Mouse (Mus musculus): ENCODE measurements around the gene Prkar2b. TPM values are rescaled to one million over a fixed set of nuclear protein-coding genes. Genes with fewer than 3 reads are reported as not detected.

Gene Prkar2b
- total and polyA plus RNA-seq, 2 experiments from 2014 or later = 132 to 182 TPM

DNA sequence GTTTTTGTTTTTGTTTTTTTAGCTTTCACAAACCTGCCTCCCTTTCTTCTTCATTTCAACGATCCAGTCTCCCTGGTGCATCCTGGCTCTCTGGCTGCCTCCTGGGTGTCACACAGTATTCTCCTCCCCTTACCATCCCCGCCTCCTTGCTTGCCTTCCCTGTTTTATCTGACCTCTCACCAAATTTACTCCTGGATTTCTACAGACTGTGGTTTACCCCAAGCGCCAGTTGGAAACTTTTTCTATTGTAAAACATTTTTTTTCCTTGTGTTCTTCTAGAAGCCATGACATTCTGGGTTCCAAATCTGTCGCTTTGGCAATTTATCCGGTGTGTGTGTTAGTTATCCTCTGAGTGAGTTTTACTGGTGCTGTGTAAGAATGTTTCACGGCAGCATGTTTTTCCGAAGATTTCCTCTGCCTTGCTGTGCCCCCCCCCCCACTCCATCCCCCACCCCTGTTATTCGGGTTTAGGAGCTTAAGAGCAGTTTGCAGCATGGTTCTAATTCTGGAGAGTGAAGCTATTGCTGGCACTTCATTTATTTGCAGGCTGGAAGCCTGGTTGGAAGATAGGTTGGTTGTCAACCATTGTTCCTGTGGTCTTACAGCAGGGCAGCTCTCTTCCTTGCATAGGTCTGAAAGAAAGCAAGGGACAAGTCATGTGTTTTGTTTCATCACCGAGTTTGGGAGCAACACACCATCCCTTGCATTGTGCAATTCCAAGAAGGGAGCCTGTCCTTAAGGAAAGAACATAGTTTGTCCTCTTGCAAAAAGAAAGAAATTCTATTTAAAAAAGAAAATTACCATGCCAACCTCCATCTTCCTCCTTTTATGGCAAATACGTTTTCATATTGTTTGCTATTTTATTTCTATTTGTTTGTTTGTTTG lies 15.0 kb upstream of the Prkar2b start:
- 71% methylated on average over 10 of the region's 10 CpGs for WGBS
- no peak overlapping the region for H3K4me2 ChIP-seq (ENCODE audit: low read depth, low read length, poor library complexity, severe bottlenecking)
- H3K27me3 ChIP-seq (ENCODE audit: insufficient read depth, low read length) = no peaks in the 10 kb centered on the region
- ATAC-seq (ENCODE audit: low FRiP score) = no peak
- no peak overlapping the region for H3K9ac ChIP-seq (replicated peaks; ENCODE audit: low read length, poor library complexity, severe bottlenecking)
- no peak for DNase-seq (ENCODE audit: low spot score)
- no peak overlapping the region for H3K4me3 ChIP-seq (ENCODE audit: low read depth, low read length)
- no peaks in the 10 kb centered on the region for H3K36me3 ChIP-seq (ENCODE audit: insufficient read depth, low read length)
- no peak overlapping the region for H3K27ac ChIP-seq (ENCODE audit: low read depth, low read length)
- no peaks in the 10 kb centered on the region for H3K4me1 ChIP-seq (ENCODE audit: insufficient read depth, low read length)
- no peak for TF ChIP-seq CTCF (IDR thresholded peaks at IDR 0.05)
- H3K9me3 ChIP-seq (ENCODE audit: low read length) = no peaks in the 10 kb centered on the region

DNA sequence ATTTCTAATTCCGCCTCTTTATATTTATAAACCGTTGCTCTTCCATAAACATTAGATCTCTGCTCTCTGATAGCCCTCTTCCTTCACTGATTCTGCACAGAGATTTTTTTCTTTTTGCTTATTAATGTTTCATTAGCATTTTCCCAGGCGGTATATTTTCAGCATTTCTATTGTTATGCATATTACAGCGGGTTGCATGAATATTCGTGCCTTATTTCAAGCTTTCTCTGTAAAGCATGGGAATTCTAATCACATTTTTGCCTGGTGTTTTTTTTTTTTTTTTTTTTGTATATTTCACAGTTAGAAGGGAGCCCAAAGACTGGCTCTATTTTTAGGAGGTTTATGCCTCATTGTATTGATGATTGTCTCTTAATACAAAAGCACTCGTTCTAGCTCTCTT lies 13.2 kb upstream of the Prkar2b start:
- Histone ChIP-seq H3K36me3 (ENCODE audit: insufficient read depth, low read length) (no peaks in the 10 kb centered on the region), H3K4me2 (ENCODE audit: low read depth, low read length, poor library complexity, severe bottlenecking) (no peak overlapping the region), H3K9ac (replicated peaks; ENCODE audit: low read length, poor library complexity, severe bottlenecking) (no peak overlapping the region), H3K4me1 (ENCODE audit: insufficient read depth, low read length) (no peaks in the 10 kb centered on the region), H3K27me3 (ENCODE audit: insufficient read depth, low read length) (no peaks in the 10 kb centered on the region), H3K27ac (ENCODE audit: low read depth, low read length) (no peak overlapping the region), H3K9me3 (ENCODE audit: low read length) (no peaks in the 10 kb centered on the region), H3K4me3 (ENCODE audit: low read depth, low read length) (no peak overlapping the region)
- no peak for TF ChIP-seq CTCF (IDR thresholded peaks at IDR 0.05)
- DNase-seq (ENCODE audit: low spot score) (no peak), ATAC-seq (ENCODE audit: low FRiP score) (no peak)
- WGBS = 26% methylated on average over 6 of the region's 6 CpGs

DNA sequence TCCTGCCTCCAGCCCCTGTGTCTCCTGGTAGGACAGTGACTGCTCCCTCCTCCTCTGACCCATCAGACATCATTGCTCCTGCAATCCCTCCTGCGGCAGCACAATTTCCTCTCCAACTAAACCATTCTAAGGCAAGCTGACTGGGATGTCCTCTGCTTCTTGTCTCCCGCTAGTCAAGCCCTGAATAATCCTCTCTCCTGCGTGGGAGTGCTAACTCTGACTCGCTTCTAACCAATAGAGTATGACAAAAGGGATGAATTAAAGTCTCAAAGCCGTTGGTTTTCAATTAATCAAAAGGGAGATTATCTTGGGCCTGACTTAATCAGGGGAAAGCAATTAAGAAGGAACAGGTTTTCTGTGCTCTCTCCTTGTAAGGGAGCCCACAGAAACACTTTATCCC lies 4.9 kb upstream of the Prkar2b start:
- TF ChIP-seq CTCF (IDR thresholded peaks at IDR 0.05) = no peak
- Histone ChIP-seq H3K27me3 (ENCODE audit: insufficient read depth, low read length) (no peaks in the 10 kb centered on the region), H3K27ac (ENCODE audit: low read depth, low read length) (no peak overlapping the region), H3K4me3 (ENCODE audit: low read depth, low read length) (no peak overlapping the region), H3K36me3 (ENCODE audit: insufficient read depth, low read length) (no peaks in the 10 kb centered on the region), H3K4me1 (ENCODE audit: insufficient read depth, low read length) (no peaks in the 10 kb centered on the region), H3K4me2 (ENCODE audit: low read depth, low read length, poor library complexity, severe bottlenecking) (no peak overlapping the region), H3K9me3 (ENCODE audit: low read length) (no peaks in the 10 kb centered on the region), H3K9ac (replicated peaks; ENCODE audit: low read length, poor library complexity, severe bottlenecking) (no peak overlapping the region)
- DNase-seq (ENCODE audit: low spot score) (peak; percentile 14), ATAC-seq (ENCODE audit: low FRiP score) (no peak)
- 18% methylated on average over 5 of the region's 5 CpGs for WGBS

DNA sequence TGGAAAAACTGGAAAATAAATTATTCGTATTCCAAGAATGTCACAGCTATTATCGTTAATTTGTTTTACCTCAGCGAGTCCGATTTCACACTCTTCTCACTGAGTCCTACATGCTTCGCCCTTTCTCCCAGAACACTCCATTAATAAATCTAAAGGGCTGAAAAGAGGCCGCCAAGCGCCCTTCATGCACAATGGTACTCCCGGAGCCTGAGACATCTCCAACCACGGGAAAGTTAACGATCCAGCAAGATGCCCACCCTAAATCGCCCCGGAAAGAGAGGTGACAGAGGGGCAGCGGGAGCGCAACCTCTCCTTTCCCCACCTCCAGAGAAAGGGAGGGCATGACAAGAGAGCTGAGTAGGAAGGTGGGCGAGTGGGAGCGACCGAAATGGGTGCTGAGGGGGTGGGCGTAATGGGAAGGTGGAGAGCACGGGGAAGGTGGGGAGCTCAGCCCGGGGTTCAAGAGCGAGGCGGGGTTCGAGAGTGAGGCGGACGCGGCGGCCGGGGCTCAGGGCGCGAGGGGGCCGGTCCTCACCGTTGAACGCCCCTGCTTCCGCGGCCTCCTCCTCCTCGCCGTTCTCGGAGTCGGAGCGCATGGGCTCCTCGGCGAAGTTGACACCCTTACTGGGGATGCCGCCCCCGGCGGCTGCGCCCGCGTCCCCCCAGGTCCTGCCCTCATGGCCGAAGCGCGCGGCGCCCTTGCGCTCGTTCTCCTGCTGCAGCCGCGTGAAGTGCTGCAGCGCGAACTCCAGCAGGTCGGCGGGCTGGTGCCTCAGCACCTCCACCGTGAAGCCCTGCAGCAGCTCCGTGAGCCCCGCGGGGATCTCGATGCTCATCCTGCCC lies 628 bp downstream of the Prkar2b start:
- ATAC-seq (ENCODE audit: low FRiP score) (peak; percentile 81), DNase-seq (ENCODE audit: low spot score) (peak; percentile 51)
- peak overlapping the region; percentile 99 for H3K27ac ChIP-seq (ENCODE audit: low read depth, low read length)
- peaks cover 6% of the 10 kb centered on the region; the same call in 1 of the 2 replicates for H3K4me1 ChIP-seq (ENCODE audit: insufficient read depth, low read length)
- peak overlapping the region; percentile 71 for H3K4me2 ChIP-seq (ENCODE audit: low read depth, low read length, poor library complexity, severe bottlenecking)
- peak overlapping the region; percentile 90 for H3K4me3 ChIP-seq (ENCODE audit: low read depth, low read length)
- H3K27me3 ChIP-seq (ENCODE audit: insufficient read depth, low read length) = no peaks in the 10 kb centered on the region
- 0 out of 2 replicates have a peak, but pooled peaks have one; percentile 3 for TF ChIP-seq CTCF (IDR thresholded peaks at IDR 0.05)
- H3K9ac ChIP-seq (replicated peaks; ENCODE audit: low read length, poor library complexity, severe bottlenecking) = peak overlapping the region; percentile 95
- 1% methylated on average over 49 of the region's 66 CpGs for WGBS
- H3K9me3 ChIP-seq (ENCODE audit: low read length) = no peaks in the 10 kb centered on the region
- no peaks in the 10 kb centered on the region for H3K36me3 ChIP-seq (ENCODE audit: insufficient read depth, low read length)

DNA sequence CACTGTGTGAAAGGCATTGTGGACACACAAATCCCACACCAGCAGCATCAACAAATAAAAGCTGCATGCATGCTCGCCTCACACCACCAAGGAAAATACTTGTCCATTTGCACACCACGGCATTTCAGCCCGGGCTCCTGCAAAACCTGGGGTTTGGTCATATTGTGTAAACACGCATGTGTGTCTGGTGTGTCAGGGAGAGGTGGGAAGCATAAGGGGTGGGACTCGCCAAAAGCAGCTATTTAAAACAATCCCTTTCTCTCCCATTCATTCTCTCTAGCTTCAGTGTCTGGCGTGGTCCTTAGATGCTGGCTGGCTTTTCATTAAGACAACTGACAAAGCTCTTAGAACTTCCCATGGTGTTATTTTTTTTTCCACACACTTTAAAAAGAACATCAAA lies 1.4 kb downstream of the Prkar2b start:
- Histone ChIP-seq H3K9me3 (ENCODE audit: low read length) (no peaks in the 10 kb centered on the region), H3K36me3 (ENCODE audit: insufficient read depth, low read length) (no peaks in the 10 kb centered on the region)
- peak; percentile 46 for DNase-seq (ENCODE audit: low spot score)

More for the DNA sequence above, 1.4 kb downstream of the Prkar2b start:
- peak overlapping the region; percentile 95 for H3K9ac ChIP-seq (replicated peaks; ENCODE audit: low read length, poor library complexity, severe bottlenecking)
- peak; percentile 14; the same call in 1 of the 2 replicates for ATAC-seq (ENCODE audit: low FRiP score)
- peak overlapping the region; percentile 99 for H3K27ac ChIP-seq (ENCODE audit: low read depth, low read length)
- 5% methylated on average over 6 of the region's 6 CpGs for WGBS
- peak overlapping the region; percentile 90 for H3K4me3 ChIP-seq (ENCODE audit: low read depth, low read length)
- H3K4me2 ChIP-seq (ENCODE audit: low read depth, low read length, poor library complexity, severe bottlenecking) = peak overlapping the region; percentile 71
- no peaks in the 10 kb centered on the region for H3K27me3 ChIP-seq (ENCODE audit: insufficient read depth, low read length)
- no peak for TF ChIP-seq CTCF (IDR thresholded peaks at IDR 0.05)
- peaks cover 6% of the 10 kb centered on the region; the same call in 1 of the 2 replicates for H3K4me1 ChIP-seq (ENCODE audit: insufficient read depth, low read length)

Measured in midbrain, postnatal 0 days (tissue).